Mouse (Mus musculus) G1E (cell line): ENCODE measurements at regions not wholly inside any gene's neighbourhood (a gene's known extent, or its start where the extent isn't known, plus 50 kb on each side); places are given as distances from the start of the nearest gene placed in this dataset.

Experiments used
- ATAC-seq: 2 replicates; pipeline ENCODE4 v1.8.0; 2016; ENCODE audit warnings: mild to moderate bottlenecking; ENCODE audit not compliant: insufficient number of reproducible peaks, poor library complexity, low FRiP score, severe bottlenecking; ENCODE audit errors: extremely low read depth
- DNase-seq: peaks from one replicate; pipeline ENCODE4 v3.0.0; 2012; ENCODE audit warnings: low spot score
- H3K27me3 ChIP-seq: 2 replicates; pipeline ENCODE4 v1.6.1; 2012; ENCODE audit warnings: mild to moderate bottlenecking, low read length, inconsistent platforms; ENCODE audit not compliant: insufficient read depth
- H3K36me3 ChIP-seq: replicated peaks from 2 replicates; pipeline ENCODE3; 2012; ENCODE audit warnings: mild to moderate bottlenecking, inconsistent platforms
- H3K4me1 ChIP-seq: 2 replicates; pipeline ENCODE4 v1.6.1; 2012; ENCODE audit warnings: low read depth, low read length, inconsistent platforms, mixed read lengths; ENCODE audit not compliant: insufficient read depth
- H3K4me3 ChIP-seq: 2 replicates; pipeline ENCODE4 v1.5.1; 2012; ENCODE audit warnings: low read depth, mild to moderate bottlenecking, inconsistent platforms, low read length, moderate library complexity, mixed read lengths
- H3K9me3 ChIP-seq: replicated peaks from 2 replicates; pipeline ENCODE4 v1.6.1; 2012; ENCODE audit warnings: inconsistent platforms
- CTCF ChIP-seq: IDR thresholded peaks from 2 replicates; pipeline ENCODE4 v1.5.1; 2012; ENCODE audit warnings: low read depth, low read length, inconsistent platforms, mixed read lengths
- GATA1 ChIP-seq: IDR thresholded peaks from 2 replicates; pipeline ENCODE4 v1.6.1; 2012; ENCODE audit warnings: borderline replicate concordance, low read length, inconsistent platforms, mixed read lengths
- GATA2 ChIP-seq: IDR thresholded peaks from 2 replicates; pipeline ENCODE4 v1.6.1; 2012; ENCODE audit warnings: low read depth, low read length, inconsistent platforms, borderline replicate concordance
- POLR2AphosphoS5 ChIP-seq: IDR thresholded peaks from 2 replicates; pipeline ENCODE4 v1.6.1; 2012; ENCODE audit warnings: low read depth, low read length, inconsistent platforms; ENCODE audit not compliant: insufficient replicate concordance
- TAL1 ChIP-seq: conservative IDR thresholded peaks from 2 replicates; pipeline ENCODE4 v1.6.1; 2012; ENCODE audit warnings: low read depth, low read length, inconsistent platforms, mixed read lengths

GRCm38 (mm10) chr2:8825406-8825805 is 1055.6 kb upstream of the 4930412O13Rik start:
- no peak for ATAC-seq

More at GRCm38 (mm10) chr2:8825406-8825805, 1055.6 kb upstream of the 4930412O13Rik start:
- no peak for DNase-seq
- TF ChIP-seq TAL1 (no peak), GATA1 (no peak), POLR2AphosphoS5 (no peak), CTCF (no peak), GATA2 (no peak)
- no peaks in the 10 kb centered on the region for H3K27me3 ChIP-seq
- H3K4me1 ChIP-seq: no peaks in the 10 kb centered on the region
- no peaks in the 10 kb centered on the region for H3K36me3 ChIP-seq
- no peak overlapping the region for H3K4me3 ChIP-seq
- H3K9me3 ChIP-seq: no peaks in the 10 kb centered on the region
